Mouse (Mus musculus) left cerebral cortex, postnatal 25 days (tissue): ENCODE results near the gene Ctnnd2. TPM values are rescaled to one million over a fixed set of nuclear protein-coding genes. Genes with fewer than 3 reads are reported as not detected.

ENCODE experiments used
- DNase-seq, 2 experiments: peaks; one replicate each; pipeline ENCODE4 v3.0.0; 2022; ENCODE audit warnings: low spot score in 2 of 2, mixed read lengths in 1 of 2
- intact Hi-C: fragments of 180-260 bp; cut with DNase I; formaldehyde crosslinking; loops from one replicate; pipeline ENCODE4 v1.15.1; 2025
- total RNA-seq, 2 experiments: library from RNA; stranded (reverse); gene quantifications; 2 replicates each; pipeline ENCODE4 v1.2.3; 2021

Ctnnd2 gene
- total RNA-seq, 2 experiments from 2014 or later, result 251 to 266 TPM

DNA sequence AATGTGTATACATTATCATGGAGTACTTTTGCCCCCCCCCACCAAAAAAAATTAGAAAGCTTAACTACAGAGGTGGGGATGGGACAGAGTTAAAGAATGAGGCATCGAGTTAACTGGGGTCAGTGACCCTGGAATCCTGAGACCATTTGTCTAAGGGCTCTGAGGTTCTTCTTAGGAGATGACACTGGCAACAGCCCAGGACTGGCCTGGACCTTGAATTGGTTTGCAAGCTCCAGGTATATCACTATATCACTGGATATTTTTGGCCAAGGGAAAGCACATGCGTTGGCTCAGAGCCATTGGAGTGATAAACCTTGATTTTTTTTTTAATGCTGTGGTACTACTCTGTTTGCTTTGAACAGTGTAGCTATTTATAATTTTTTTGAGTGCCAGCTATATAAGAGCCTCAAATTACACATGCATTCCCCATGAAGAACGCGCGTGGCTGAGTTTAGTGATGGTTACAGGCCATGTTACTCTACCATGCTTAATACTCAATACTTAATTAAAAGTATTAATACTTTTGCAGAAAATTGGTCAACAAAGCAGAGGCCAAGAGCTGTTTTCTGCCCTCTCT lies 291.2 kb downstream of the Ctnnd2 start:
- no peak for DNase-seq
- intact Hi-C loops, result no loop called here

DNA sequence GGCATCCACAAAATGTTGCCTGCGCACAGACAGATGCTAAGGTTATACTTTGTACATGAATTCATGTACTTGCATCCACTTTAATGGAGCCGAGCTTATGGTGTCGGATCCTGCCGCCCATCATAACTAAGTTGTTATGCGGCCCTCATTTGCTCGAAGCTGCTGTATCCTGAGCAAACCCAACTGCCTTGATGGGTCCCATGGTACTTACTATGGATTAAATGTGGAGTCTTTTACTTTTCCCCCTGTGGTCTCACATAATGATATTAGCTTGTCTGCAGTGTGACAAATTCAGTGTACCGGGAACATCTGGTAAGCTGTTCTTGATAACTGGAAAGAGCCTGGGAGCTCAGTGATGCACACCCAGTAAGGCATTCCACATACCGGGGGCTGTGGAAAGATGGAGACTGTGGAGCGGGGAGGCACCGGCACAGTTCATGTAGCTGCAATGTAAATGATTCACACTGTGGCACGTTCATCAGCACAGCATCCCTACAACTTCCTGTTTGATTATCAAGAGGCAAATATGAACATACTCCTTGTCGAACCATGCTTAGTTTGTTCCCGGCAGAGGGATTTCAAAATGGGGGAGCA lies 294.7 kb downstream of the Ctnnd2 start:
- DNase-seq, result no peak
- intact Hi-C loops, result no loop called here

DNA sequence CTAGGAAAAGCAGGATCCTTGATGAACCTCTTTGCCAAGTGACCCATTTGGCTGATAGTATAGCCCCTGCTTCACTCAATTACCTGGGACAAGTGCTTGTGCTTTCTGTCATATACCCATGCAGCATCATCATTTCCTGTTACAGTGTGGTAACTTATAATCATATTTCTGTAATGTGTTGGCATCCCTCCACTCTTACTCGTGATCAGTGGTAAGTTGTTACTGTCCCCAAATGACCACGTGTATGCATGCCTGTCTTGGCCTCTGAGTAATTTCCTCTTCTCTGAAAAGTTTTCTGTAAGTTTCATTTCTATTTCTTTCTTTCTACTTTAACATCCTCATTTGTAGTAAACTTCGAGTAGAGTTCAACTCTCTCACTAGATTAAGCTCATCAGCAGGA lies 296.4 kb downstream of the Ctnnd2 start:
- intact Hi-C loops, result no loop called here
- DNase-seq, result no peak

DNA sequence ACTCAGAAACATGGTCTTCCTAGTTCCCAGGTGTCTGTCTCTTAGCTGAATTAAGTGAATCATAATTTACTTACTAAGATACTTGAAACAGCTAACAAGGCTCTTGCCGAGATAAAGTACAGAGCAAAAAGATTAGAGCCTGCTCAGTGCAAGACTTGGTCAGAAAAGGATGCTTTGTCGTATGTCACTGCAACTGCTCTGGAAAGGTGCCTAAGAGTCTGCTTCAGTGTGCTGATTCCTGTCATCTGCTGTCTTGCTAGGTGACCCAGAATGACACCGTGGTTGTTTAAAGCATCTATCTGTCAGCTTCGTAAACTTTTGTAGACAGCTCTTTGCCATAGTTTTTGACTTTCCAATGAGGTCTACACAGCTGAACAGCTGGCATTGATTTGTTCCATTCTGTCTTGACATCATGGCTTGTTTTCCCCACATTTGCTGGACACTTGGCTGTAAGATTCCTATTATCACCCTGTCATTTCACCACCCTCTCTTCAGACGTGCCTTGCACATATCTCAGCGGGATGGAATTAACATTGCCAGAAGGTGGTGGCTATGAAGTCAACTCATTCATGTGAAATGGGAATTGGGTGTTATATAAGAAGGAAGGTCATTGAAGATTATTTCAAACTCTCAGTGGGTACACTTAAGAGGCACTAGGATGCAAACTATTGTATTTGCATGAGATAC lies 299.0 kb downstream of the Ctnnd2 start:
- intact Hi-C loops, result no loop called here
- DNase-seq, result no peak

DNA sequence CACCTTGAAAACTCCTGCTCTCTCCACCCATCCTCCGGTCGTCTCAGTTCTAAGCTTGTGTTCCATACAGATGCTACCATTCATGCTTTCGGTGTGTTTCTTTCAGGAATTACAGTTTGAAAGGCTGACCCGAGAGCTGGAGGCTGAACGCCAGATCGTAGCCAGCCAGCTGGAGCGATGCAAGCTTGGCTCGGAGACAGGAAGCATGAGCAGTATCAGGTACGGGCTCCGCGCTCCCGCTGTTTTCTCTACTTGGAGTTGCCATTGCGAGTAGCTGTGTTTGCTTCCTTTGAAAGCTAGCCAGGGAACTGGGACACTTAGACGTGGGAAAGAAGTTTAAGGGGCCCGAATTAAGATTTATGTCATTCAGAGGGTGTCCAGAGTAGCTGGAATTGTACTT lies 308.3 kb downstream of the Ctnnd2 start:
- peak; percentile 32 to 62 for DNase-seq
- intact Hi-C loops, result no loop called here

DNA sequence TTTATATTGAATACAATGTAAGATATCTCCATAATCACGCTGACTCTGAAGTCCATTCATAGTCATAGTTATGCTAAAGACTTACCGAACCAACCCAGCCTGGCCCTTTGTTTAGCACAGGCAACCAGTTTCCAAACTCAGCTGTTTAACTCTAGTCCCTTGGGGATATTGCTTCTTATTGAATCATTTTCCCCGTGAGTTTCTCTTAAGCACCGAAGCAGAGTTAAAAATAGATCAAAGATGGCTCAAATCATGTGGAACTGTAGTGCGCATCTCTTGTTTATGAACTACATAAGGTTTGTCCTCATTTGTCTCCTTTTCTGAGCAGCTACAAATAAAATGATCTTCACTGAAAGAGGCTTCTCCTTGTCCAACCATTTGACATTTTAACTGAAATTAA lies 334.1 kb downstream of the Ctnnd2 start:
- DNase-seq, result peak in 1 of 2 experiments; percentile 13
- intact Hi-C loops, result no loop called here

DNA sequence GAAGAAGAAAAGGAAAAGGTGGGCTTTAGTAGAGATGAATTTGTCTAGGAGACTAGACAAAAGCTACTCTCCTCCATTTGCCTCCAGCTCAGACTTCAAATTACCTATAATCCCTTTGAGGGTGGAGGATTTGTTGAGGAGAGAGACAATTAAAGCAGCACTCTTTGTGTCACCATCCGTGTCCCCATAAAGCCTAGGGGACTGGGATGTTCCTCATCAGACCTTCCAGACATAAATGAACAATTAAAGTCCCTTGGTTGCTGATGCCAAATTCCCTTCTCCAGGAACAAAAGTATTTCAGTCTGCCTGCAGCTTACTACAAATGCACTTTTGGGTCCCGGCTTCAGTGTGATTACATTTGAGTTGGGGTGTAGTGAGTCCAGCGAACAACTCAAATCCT lies 340.1 kb downstream of the Ctnnd2 start:
- intact Hi-C loops, result no loop called here
- DNase-seq, result no peak

DNA sequence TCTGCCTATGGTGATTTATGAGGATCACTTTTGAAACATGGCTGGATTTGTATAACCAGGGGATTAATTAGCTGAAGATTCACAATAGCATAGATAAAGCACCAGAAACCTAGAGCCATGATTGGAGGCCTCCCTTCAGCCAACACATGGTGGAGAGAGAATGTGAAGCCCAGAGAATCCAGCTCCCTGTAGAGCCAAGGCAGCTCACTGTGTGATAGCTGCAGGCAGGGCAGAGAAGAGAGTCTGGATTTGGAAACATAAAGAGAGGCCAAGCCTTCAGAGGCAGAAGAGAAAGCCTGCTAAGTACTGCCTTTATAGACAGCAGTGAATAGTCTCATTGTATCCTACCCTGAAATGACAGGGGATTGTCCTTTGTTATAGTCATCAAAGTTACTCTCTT lies 340.7 kb downstream of the Ctnnd2 start:
- intact Hi-C loops, result no loop called here
- no peak for DNase-seq

DNA sequence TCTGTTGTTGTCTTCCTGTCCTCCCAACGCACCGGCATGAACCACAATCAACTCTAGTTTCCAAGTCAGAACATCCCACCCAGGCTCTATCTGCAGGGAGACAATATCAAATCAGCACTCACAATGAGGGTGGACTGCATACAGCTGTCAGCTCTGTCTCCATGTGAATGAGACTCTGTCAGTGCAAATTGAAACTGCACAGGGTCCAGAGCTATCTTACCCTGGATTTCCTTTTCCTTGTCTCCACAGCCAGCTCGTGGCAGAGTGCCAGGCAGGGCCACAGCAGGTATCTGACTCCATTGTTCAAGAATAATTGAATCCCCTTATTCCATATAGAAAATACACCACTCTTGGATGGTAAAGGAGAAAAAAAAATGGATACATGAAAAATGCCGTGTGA lies 343.0 kb downstream of the Ctnnd2 start:
- no peak for DNase-seq
- intact Hi-C loops, result no loop called here

DNA sequence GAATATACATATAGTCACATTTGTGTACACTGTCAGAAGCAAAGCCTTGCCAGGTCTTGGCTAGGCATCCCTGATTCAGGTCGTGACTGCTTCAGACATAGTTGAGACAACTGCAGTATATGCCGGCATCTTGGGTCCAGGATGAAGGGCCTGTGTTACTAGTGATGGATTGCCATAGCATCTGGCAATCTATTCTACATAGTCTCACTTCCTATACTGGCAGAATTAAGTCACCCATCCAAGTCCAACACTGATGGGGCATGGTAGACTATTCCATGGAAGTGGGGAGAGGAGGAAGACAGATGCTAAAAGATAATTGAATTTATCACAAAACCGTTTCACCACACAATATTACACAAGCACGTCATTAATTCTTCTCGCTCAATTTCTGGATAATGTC lies 369.1 kb downstream of the Ctnnd2 start:
- DNase-seq, result no peak
- intact Hi-C loops, result no loop called here

DNA sequence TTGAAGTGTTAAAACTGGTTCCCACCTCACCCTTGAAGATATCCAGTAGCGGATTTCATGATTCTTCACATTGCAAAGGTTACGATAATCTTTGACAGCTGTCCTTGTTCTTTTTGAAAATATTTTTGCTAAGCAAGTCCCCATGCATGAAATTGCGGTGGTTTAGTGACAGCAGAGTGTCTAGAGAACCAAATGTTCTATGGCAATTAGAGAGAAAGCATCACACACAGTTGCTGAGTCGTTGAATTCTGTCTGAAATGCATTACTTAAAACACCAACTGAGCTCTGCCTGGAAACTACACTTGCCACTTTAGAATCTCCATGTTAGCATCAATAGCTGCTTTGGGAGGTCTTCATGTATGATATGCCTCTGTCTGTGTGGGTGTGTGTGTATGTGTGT lies 375.9 kb downstream of the Ctnnd2 start:
- DNase-seq, result peak in 1 of 2 experiments; percentile 44

DNA sequence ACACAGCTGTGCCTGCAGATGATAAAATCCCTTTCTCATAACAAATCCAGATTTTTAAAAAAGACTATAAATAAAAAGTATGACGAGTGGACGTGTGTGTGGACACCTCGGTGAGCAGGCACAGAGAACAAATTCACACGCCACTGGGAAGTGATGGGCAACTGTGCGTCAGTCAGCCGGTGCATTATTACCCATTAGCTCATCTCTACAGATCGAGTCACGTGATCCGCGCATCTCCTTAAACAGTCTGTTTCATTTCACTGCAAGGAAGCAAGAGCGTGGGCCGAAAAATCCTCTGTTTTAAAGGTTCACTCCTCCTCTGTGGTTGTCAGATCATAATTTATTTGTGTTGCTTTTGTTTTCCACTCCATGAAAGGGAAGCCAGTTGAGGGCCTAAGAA lies 378.6 kb downstream of the Ctnnd2 start:
- DNase-seq, result no peak
- intact Hi-C loops, result loop anchor here (10.0 kb wide), 1 partner anchor 376 kb away; the partner anchor contains the start of gene Ctnnd2

More for the DNA sequence above, 375.9 kb downstream of the Ctnnd2 start:
- intact Hi-C loops, result no loop called here

DNA sequence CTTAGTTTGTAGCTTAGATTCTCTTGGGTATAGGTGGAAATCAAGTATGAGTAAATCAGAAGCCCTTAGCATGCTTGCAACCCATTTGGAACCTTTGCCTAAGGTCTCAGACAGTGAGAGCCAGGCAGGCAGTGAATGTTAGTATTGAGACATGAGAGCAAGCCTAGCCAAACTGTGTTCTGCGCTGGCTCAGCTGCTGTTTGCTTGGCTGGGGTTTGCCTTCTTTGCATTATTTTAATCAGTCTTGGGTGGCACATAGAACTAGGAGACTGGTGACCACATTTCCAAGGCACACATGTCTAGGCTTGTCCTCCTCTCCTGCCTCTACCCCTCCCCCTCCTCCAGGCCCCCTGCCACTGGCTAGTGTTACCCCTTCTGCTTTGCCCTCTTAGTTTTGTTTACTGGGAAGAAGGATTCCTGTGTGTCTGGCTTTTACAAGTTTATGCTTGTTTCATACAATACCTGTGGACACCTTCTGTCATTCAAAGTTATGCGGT lies 381.6 kb downstream of the Ctnnd2 start:
- DNase-seq, result no peak
- intact Hi-C loops, result loop anchor here (10.0 kb wide), 1 partner anchor 379 kb away; the partner anchor contains the start of gene Ctnnd2

DNA sequence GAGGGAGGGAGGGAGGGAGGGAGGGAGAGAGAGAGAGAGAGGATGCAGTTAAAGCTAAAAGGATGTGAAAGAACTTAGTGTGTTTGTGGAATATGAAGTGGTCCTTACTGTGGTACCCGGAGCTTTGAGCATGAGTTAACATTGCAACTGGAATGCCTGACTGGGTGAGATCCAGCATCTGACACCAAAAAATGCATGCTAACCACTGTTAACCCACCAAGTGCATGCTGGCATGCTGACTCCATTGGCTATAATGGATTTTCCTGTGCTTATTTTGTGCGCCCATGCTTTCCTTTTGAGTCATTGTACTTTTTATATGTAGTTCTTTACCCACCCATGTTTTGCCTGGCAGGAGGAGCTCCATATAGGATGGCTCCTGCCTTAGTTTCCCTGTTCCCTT lies 383.4 kb downstream of the Ctnnd2 start:
- intact Hi-C loops, result loop anchor here (10.0 kb wide), 1 partner anchor 381 kb away; the partner anchor contains the start of gene Ctnnd2
- no peak for DNase-seq

DNA sequence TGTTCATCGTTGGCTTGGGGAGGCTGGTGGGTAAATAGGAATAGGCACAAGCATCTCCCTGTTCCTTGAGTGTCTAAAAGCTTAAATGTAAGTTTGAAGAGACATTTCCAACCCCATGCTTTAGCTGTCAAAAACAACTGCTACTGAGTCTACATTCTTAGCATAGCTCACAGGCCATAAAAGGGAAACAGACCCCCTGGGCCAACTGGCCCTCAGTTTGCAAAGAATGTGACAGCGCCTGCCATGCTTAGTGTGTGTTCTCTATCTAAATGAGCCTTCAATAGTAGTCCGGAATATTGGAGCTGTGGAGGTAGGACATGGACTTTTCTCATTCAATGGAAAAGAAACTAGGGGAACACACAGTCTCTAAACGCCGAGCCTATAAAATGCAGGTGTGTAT lies 390.0 kb downstream of the Ctnnd2 start:
- no peak for DNase-seq
- intact Hi-C loops, result no loop called here

DNA sequence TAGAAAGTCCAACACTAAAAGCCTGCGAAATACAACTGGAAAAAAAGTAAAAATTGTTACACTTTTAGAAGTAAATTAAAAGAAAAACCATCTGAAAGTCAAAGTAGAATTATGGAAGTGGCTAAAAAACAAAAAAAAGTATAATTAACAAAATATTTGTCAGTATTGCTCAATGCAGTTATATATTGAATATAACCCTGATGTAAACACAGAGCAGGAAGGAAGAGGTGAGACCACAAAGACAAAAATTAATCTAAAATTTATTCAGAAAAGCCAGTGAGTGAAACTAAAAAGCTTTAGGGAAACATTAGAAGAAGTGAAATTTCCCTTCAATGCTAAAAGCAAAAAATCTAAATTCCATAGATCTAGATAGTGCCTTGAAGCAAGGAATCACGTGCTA lies 392.2 kb downstream of the Ctnnd2 start:
- intact Hi-C loops, result no loop called here
- no peak for DNase-seq

DNA sequence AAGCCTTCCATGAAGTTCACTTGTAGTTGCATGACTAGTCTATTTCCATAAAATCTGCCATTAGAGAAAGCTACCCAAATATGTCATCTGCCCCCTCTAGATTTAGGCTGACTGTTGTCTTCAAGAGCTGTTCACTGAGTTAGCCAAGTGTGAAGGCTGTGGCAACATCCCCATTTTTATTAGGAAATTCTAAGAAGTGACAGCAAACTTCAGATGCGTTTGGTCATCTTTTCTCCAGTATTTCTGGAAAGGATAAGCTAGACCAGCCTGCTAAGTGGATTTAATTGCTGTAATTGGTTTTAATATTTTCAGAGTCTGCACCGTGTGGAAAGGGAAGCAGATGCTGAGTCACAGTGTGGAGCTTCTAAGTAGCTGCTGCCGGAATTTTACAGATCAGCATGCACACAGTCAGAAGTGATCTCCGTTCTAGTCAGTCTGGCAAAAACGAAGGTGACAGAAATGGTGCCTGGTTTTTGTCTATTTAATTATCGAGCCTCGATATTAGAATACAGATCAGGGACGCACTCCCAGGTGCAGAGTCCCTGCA lies 397.9 kb downstream of the Ctnnd2 start:
- DNase-seq, result peak; percentile 56 to 70
- intact Hi-C loops, result no loop called here

DNA sequence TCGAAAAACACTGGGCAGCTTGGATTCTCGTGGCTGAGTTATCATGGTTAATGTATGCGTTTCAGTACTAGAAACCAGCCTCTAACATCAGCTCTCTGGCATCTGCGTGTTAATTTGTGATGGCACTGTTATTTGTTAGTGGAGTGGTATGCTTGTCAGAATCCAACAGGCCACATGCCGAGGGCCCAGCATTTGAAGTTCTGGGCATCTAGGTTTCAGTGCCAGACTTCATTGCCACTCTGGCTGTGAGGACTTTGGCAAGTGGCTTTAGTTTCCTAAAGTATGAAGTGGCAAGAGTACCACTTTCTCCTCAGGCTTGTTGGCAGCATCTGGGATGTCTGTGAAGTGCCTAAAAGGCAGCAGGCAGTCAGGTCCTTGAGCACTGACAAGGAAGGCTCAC lies 415.1 kb downstream of the Ctnnd2 start:
- intact Hi-C loops, result no loop called here
- DNase-seq, result no peak

DNA sequence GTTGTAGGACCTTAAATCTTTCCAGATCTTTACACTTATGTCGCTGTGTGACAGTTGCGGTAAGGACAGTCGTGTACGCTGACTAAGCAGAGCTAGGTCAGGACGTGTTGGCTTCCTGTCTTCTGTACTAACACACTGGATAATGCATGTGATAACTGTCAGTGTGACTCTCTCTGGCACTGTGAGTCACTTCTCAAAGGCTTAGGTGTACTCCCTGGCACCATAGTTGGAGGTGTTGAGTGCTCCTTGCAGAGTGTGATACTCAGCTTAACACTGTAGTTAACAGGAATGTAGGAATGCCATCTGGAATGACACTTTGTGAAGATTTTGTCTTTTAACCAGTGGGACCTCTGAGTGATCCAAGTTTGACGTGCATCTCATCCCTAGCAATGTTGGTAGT lies 418.5 kb downstream of the Ctnnd2 start:
- intact Hi-C loops, result no loop called here
- DNase-seq, result peak in 1 of 2 experiments; percentile 61

DNA sequence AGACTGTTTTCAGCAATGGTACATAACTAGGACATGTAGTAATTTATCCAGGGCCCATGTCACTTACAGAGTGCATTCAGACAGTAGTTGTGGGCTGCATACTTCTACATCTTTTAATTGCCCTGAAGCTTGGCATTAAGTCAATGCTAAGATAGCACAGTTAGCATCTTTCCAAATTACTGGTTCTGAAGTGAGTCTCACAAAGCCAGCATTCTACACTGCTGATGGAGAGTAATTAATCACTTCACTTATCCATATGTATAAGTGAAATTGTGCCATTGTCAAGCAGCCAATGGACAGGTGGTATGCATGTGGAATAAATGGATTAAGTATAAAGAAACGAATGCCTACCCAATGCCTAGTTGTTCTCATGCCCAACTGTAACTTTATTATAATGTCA lies 423.1 kb downstream of the Ctnnd2 start:
- no peak for DNase-seq
- intact Hi-C loops, result no loop called here

DNA sequence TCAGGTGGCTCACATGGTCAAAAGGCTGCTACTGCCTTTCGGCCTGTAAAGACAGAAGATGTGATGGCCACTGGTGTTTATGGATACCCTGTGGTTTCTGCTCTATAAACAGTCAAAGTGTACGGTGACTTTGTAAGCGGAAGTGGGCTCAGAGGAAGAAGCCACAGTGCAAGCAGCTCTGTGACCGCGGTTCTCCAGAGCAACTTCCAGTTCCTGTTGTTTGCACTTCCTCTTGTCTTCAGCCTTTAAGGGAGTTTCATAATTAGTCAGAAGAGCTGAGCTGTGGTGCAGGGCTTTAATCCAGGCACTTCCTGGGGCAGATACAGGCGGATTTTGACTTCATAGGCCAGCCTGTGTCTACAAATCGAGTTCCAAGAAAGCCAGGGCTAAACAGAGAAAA lies 438.2 kb downstream of the Ctnnd2 start:
- intact Hi-C loops, result no loop called here
- peak in 1 of 2 experiments; percentile 32 for DNase-seq
